Comparison of ENCODE assay signal across 8 mouse cellular contexts in the genomic region with DNA sequence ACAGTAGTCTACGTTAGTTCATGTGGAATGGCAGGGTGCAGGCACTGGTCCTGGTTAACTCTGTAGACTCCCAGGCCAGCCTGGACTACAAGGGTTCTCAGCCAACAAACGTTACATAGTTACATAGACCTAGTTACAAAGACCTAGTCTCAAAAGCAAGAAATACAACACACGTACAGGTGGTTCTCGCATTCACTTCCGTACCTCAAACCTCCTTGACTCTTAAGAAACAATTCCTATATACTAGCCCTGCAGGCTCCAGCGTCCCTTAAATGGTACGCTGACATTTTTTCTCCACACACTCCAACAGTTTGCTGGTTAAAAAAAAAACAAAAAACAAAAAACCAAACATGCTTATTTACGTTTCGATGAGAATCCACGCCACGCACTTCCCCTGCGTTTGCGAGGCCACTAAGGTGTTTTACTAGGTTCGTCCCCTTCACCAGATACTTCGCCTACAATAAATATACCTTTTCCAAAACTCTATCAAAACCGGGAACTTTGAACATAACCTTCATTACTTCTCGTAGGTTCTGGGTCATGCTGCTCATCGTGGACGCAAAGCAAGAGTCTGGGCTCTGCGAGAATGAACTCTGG. TPM values are rescaled to one million over a fixed set of nuclear protein-coding genes. Genes with fewer than 3 reads are reported as not detected.
DNase-seq lines count a peak whose midpoint lies in the region; ATAC-seq and TF ChIP-seq lines count a peak whose summit lies in the region.

No protein-coding gene starts in this region.

- WGBS in kidney, embryonic 15.5 days = 2% methylated on average over 20 of the region's 20 CpGs
- 2% methylated on average over 20 of the region's 20 CpGs for WGBS in heart, embryonic 13.5 days
- WGBS in liver, embryonic 12.5 days (ENCODE audit: insufficient replicate concordance) = 2% methylated on average over 20 of the region's 20 CpGs
- under 1% methylated on average over 20 of the region's 20 CpGs for WGBS in small intestine, adult 2 months

- peak; percentile 22; the same call in 1 of the 2 replicates for TF ChIP-seq CTCF in small intestine, adult 2 months (IDR thresholded peaks at IDR 0.05; ENCODE audit: extremely low read depth, insufficient read length, insufficient replicate concordance, low read depth, low read length)

- H3K36me3 ChIP-seq in kidney, embryonic 15.5 days = peaks cover 4% of the 10 kb centered on the region; the same call in 1 of the 2 replicates
- H3K36me3 ChIP-seq in heart, embryonic 13.5 days = peaks cover 5% of the 10 kb centered on the region; the same call in 1 of the 2 replicates
- peaks cover 6% of the 10 kb centered on the region for H3K36me3 ChIP-seq in liver, embryonic 12.5 days
- H3K36me3 ChIP-seq in small intestine, adult 2 months (ENCODE audit: control insufficient read depth, insufficient read depth, low read length) = peaks cover 2% of the 10 kb centered on the region; the same call in 1 of the 2 replicates

- H3K27me3 ChIP-seq in kidney, embryonic 15.5 days = no peaks in the 10 kb centered on the region
- no peaks in the 10 kb centered on the region for H3K27me3 ChIP-seq in heart, embryonic 13.5 days (replicated peaks)
- H3K27me3 ChIP-seq in liver, embryonic 12.5 days (replicated peaks) = no peaks in the 10 kb centered on the region
- no peaks in the 10 kb centered on the region for H3K27me3 ChIP-seq in small intestine, adult 2 months (ENCODE audit: control insufficient read depth, insufficient read depth, low read length)

- H3K4me2 ChIP-seq in kidney, embryonic 15.5 days = peak overlapping the region; percentile 65
- H3K4me2 ChIP-seq in heart, embryonic 13.5 days = peak overlapping the region; percentile 92
- peak overlapping the region; percentile 78 for H3K4me2 ChIP-seq in liver, embryonic 12.5 days

- intact Hi-C loops in left cerebral cortex, postnatal 36 days (cut with DNase I) = loop anchor here (1.0 kb wide), 1 partner anchor 30 kb away; a partner anchor contains a TSS

- H3K4me1 ChIP-seq in kidney, embryonic 15.5 days = peaks cover 20% of the 10 kb centered on the region
- H3K4me1 ChIP-seq in heart, embryonic 13.5 days = peaks cover 47% of the 10 kb centered on the region
- peaks cover 25% of the 10 kb centered on the region for H3K4me1 ChIP-seq in liver, embryonic 12.5 days
- no peaks in the 10 kb centered on the region; the same call in 1 of the 2 replicates for H3K4me1 ChIP-seq in small intestine, adult 2 months (ENCODE audit: control insufficient read depth, insufficient read depth, insufficient read length, low read length)

- no peak for ATAC-seq in kidney, embryonic 15.5 days (replicated peaks; ENCODE audit: low FRiP score)
- peak; percentile 12 for ATAC-seq in activated CD4-positive, CD25-positive, alpha-beta regulatory T cell, adult 4 months
- ATAC-seq in heart, embryonic 13.5 days (ENCODE audit: extremely low read depth, insufficient number of reproducible peaks, low FRiP score, low TSS enrichment) = no peak
- ATAC-seq in liver, embryonic 12.5 days = peak; percentile 5; the same call in 1 of the 2 replicates

- peak overlapping the region; percentile 86 for H3K27ac ChIP-seq in kidney, embryonic 15.5 days
- H3K27ac ChIP-seq in heart, embryonic 13.5 days (replicated peaks) = peak overlapping the region; percentile 95
- H3K27ac ChIP-seq in liver, embryonic 12.5 days = peak overlapping the region; percentile 98
- peak overlapping the region; percentile 73 for H3K27ac ChIP-seq in small intestine, adult 2 months (ENCODE audit: insufficient read depth, low read depth, low read length)

- no peaks in the 10 kb centered on the region for H3K9me3 ChIP-seq in kidney, embryonic 15.5 days (replicated peaks)
- H3K9me3 ChIP-seq in heart, embryonic 13.5 days = no peaks in the 10 kb centered on the region
- H3K9me3 ChIP-seq in liver, embryonic 12.5 days (replicated peaks) = no peaks in the 10 kb centered on the region

- peak overlapping the region; percentile 85 for H3K4me3 ChIP-seq in kidney, embryonic 15.5 days (replicated peaks)
- H3K4me3 ChIP-seq in heart, embryonic 13.5 days = peak overlapping the region; percentile 92
- H3K4me3 ChIP-seq in liver, embryonic 12.5 days = peak overlapping the region; percentile 97
- H3K4me3 ChIP-seq in small intestine, adult 2 months (ENCODE audit: low read depth, low read length) = peak overlapping the region; percentile 65

- TF ChIP-seq POLR2A in small intestine, adult 2 months (IDR thresholded peaks at IDR 0.05; ENCODE audit: low read depth, low read length) = no peak

- H3K9ac ChIP-seq in kidney, embryonic 15.5 days = peak overlapping the region; percentile 91
- H3K9ac ChIP-seq in heart, embryonic 13.5 days = peak overlapping the region; percentile 99
- H3K9ac ChIP-seq in liver, embryonic 12.5 days = peak overlapping the region; percentile 98

- no peak for DNase-seq in kidney, adult 11 months
- DNase-seq in spleen, adult 12 weeks (ENCODE audit: low spot score) = no peak
- DNase-seq in left cerebral cortex, postnatal 36 days (ENCODE audit: low spot score in 2 of 2) = no peak

RNA-seq across cellular contexts. Expression of a gene that starts 0.5 kb away (rescaled TPM):
- 103 and 105 TPM in 2 replicates for polyA plus RNA-seq in kidney, embryonic 15.5 days (2015; fragmentation: Nextera tagmentation; extraction: Ambion mirVana)
- 10 to 100 TPM; 69.2 to 76.1 TPM for polyA plus RNA-seq in activated CD4-positive, CD25-positive, alpha-beta regulatory T cell, adult 4 months (2017; shearing (Covaris generic))
- 210 and 242 TPM in 2 replicates for polyA plus RNA-seq in heart, embryonic 13.5 days (2015; fragmentation: Nextera tagmentation; extraction: Ambion mirVana)
- polyA plus RNA-seq in liver, embryonic 12.5 days (2016; fragmentation: Nextera tagmentation; extraction: Ambion mirVana) = 61.2 and 66.4 TPM in 2 replicates
- 22.8 and 31.3 TPM in 2 replicates for polyA plus RNA-seq in small intestine, adult 2 months (2012; rRNA removed)
- total RNA-seq in left cerebral cortex, postnatal 36 days (2021) = 10 to 100 TPM; 81.0 to 89.7 TPM

RNA-seq across cellular contexts. Expression of a gene that starts 0.6 kb away (rescaled TPM):
- 63.9 and 65.5 TPM in 2 replicates for polyA plus RNA-seq in kidney, embryonic 15.5 days (2015; fragmentation: Nextera tagmentation; extraction: Ambion mirVana)
- 10 to 100 TPM; 17.2 to 24.2 TPM for polyA plus RNA-seq in activated CD4-positive, CD25-positive, alpha-beta regulatory T cell, adult 4 months (2017; shearing (Covaris generic))
- 30.4 and 34.0 TPM in 2 replicates for polyA plus RNA-seq in heart, embryonic 13.5 days (2015; fragmentation: Nextera tagmentation; extraction: Ambion mirVana)
- 39.9 and 40.5 TPM in 2 replicates for polyA plus RNA-seq in liver, embryonic 12.5 days (2016; fragmentation: Nextera tagmentation; extraction: Ambion mirVana)
- polyA plus RNA-seq in small intestine, adult 2 months (2012; rRNA removed) = 18.1 and 27.5 TPM in 2 replicates
- 10 to 100 TPM; 19.0 to 21.6 TPM for total RNA-seq in left cerebral cortex, postnatal 36 days (2021)

RNA-seq across cellular contexts. Expression of a gene that starts 14.1 kb away (rescaled TPM):
- 0.57 and 0.61 TPM in 2 replicates for polyA plus RNA-seq in kidney, embryonic 15.5 days (2015; fragmentation: Nextera tagmentation; extraction: Ambion mirVana)
- under 1 TPM; 0.24 to 0.25 TPM for polyA plus RNA-seq in activated CD4-positive, CD25-positive, alpha-beta regulatory T cell, adult 4 months (2017; shearing (Covaris generic))
- polyA plus RNA-seq in heart, embryonic 13.5 days (2015; fragmentation: Nextera tagmentation; extraction: Ambion mirVana) = 0.05 and 0.20 TPM in 2 replicates
- 0.11 and 0.18 TPM in 2 replicates for polyA plus RNA-seq in liver, embryonic 12.5 days (2016; fragmentation: Nextera tagmentation; extraction: Ambion mirVana)
- 1.4 and 1.6 TPM in 2 replicates for polyA plus RNA-seq in small intestine, adult 2 months (2012; rRNA removed)
- total RNA-seq in left cerebral cortex, postnatal 36 days (2021) = 10 to 100 TPM; 29.8 to 33.6 TPM

RNA-seq across cellular contexts. Expression of a gene that starts 29.4 kb away (rescaled TPM):
- polyA plus RNA-seq in kidney, embryonic 15.5 days (2015; fragmentation: Nextera tagmentation; extraction: Ambion mirVana) = 16.7 and 17.1 TPM in 2 replicates
- polyA plus RNA-seq in activated CD4-positive, CD25-positive, alpha-beta regulatory T cell, adult 4 months (2017; shearing (Covaris generic)) = 10 to 100 TPM; 32.0 to 44.4 TPM
- 8.5 and 10.5 TPM in 2 replicates for polyA plus RNA-seq in heart, embryonic 13.5 days (2015; fragmentation: Nextera tagmentation; extraction: Ambion mirVana)
- polyA plus RNA-seq in liver, embryonic 12.5 days (2016; fragmentation: Nextera tagmentation; extraction: Ambion mirVana) = 10.1 and 10.8 TPM in 2 replicates
- polyA plus RNA-seq in small intestine, adult 2 months (2012; rRNA removed) = 9.7 and 21.6 TPM in 2 replicates
- 100 to 1,000 TPM; 156 to 161 TPM for total RNA-seq in left cerebral cortex, postnatal 36 days (2021)

Comparison
In these comparisons a context has a peak if more than half of its experiments do, and no peak if none do; other contexts are left out.
1. ATAC-seq: peak in activated CD4-positive, CD25-positive, alpha-beta regulatory T cell, adult 4 months (single experiment) and liver, embryonic 12.5 days (single experiment); none in kidney, embryonic 15.5 days (single experiment) and heart, embryonic 13.5 days (single experiment).
2. Peak in every context shown above with its lines, with median percentiles within 50 percentile points of each other: H3K27ac ChIP-seq, H3K4me2 ChIP-seq, H3K4me3 ChIP-seq and H3K9ac ChIP-seq.